Mouse (Mus musculus) heart, adult 18-20 months (tissue): Measurements from ENCODE around the gene Man2a2. TPM values are rescaled to one million over a fixed set of nuclear protein-coding genes. Genes with fewer than 3 reads are reported as not detected.
"Not testable (repeated sequence)": the region's sequence is repeated elsewhere in the genome, so short reads cannot be mapped to it uniquely, and the experiment has no call there.

Experiments
- DNase-seq, 2 experiments: peaks; one replicate each; pipeline ENCODE4 v3.0.0; 2021 to 2022; ENCODE audit warnings: mixed read lengths in 1 of 2
- total RNA-seq, 2 experiments: library from RNA; stranded (reverse); gene quantifications; 2 replicates each; pipeline ENCODE4 v1.2.3; 2021

Man2a2 gene
- total RNA-seq, 2 experiments from 2014 or later = 54.6 to 55.7 TPM

- DNase-seq = no peak
These were observed 29.4 kb upstream of the Man2a2 start for GRCm38 (mm10) chr7:80400571-80400970.

GRCm38 (mm10) chr7:80400099-80400498, 28.9 kb upstream of the Man2a2 start:
- peak; percentile 72 to 80 for DNase-seq

- no peak for DNase-seq
These were observed 27.7 kb upstream of the Man2a2 start for GRCm38 (mm10) chr7:80398654-80399444.

- no peak for DNase-seq
These were observed 26.8 kb upstream of the Man2a2 start for GRCm38 (mm10) chr7:80397986-80398385.

- DNase-seq = not testable (repeated sequence)
These were observed 25.3 kb upstream of the Man2a2 start for GRCm38 (mm10) chr7:80396427-80396826.

GRCm38 (mm10) chr7:80394600-80394999, 23.4 kb upstream of the Man2a2 start:
- no peak for DNase-seq

GRCm38 (mm10) chr7:80392119-80392518, 20.9 kb upstream of the Man2a2 start:
- no peak for DNase-seq

GRCm38 (mm10) chr7:80387633-80388543, 16.7 kb upstream of the Man2a2 start, which contains the start of gene Fes:
Gene Fes, minus strand, starts transcription at chr7:80387946.
- DNase-seq = peak; percentile 82 to 91

GRCm38 (mm10) chr7:80387033-80387632, 16.0 kb upstream of the Man2a2 start:
- peak; percentile 63 to 65 for DNase-seq

- peak; percentile 92 to 97 for DNase-seq
These were observed 15.2 kb upstream of the Man2a2 start for GRCm38 (mm10) chr7:80386235-80386930.

- no peak for DNase-seq
These were observed 11.7 kb upstream of the Man2a2 start for GRCm38 (mm10) chr7:80382919-80383318.

- no peak for DNase-seq
These were observed 8.4 kb upstream of the Man2a2 start for GRCm38 (mm10) chr7:80379531-80379930.

GRCm38 (mm10) chr7:80377471-80377870, 6.3 kb upstream of the Man2a2 start:
- DNase-seq = peak; percentile 50 to 84

GRCm38 (mm10) chr7:80376192-80376591, 5.0 kb upstream of the Man2a2 start:
- DNase-seq = no peak

- no peak for DNase-seq
These were observed 4.3 kb upstream of the Man2a2 start for GRCm38 (mm10) chr7:80375376-80376039.

GRCm38 (mm10) chr7:80374733-80375132, 3.6 kb upstream of the Man2a2 start:
- DNase-seq = no peak

- DNase-seq = no peak
These were observed 3.1 kb upstream of the Man2a2 start for GRCm38 (mm10) chr7:80374280-80374679.

GRCm38 (mm10) chr7:80373850-80374249, 2.7 kb upstream of the Man2a2 start:
- no peak for DNase-seq

GRCm38 (mm10) chr7:80373352-80373751, 2.2 kb upstream of the Man2a2 start:
- no peak for DNase-seq

GRCm38 (mm10) chr7:80372667-80373066, 1.5 kb upstream of the Man2a2 start:
- no peak for DNase-seq

- DNase-seq = no peak
These were observed 991 bp upstream of the Man2a2 start for GRCm38 (mm10) chr7:80372166-80372565.
